Mouse (Mus musculus): ENCODE results near the gene Ube2a. TPM values are rescaled to one million over a fixed set of nuclear protein-coding genes. Genes with fewer than 3 reads are reported as not detected.

Ube2a gene
- polyA plus RNA-seq, 1 experiment from 2014 or later = 139 TPM

GRCm38 (mm10) chrX:36930574-36930973, 56.9 kb downstream of the Ube2a start:
- WGBS = 52% methylated on average over 1 of the region's 1 CpGs
- Histone ChIP-seq H3K27me3 (ENCODE audit: control insufficient read depth, insufficient read depth, low read length) (no peaks in the 10 kb centered on the region), H3K27ac (replicated peaks) (no peak overlapping the region), H3K4me2 (replicated peaks; ENCODE audit: low read depth) (no peak overlapping the region), H3K4me3 (ENCODE audit: low read depth, low read length) (no peak overlapping the region), H3K9ac (ENCODE audit: low read length) (no peak overlapping the region), H3K36me3 (ENCODE audit: control insufficient read depth, insufficient read depth, low read length) (no peaks in the 10 kb centered on the region), H3K9me3 (ENCODE audit: control insufficient read depth, low read length) (no peaks in the 10 kb centered on the region), H3K4me1 (replicated peaks; ENCODE audit: control insufficient read depth, insufficient read depth) (no peaks in the 10 kb centered on the region)
- ATAC-seq (ENCODE audit: low FRiP score, low TSS enrichment) = no peak
- DNase-seq (ENCODE audit: low spot score) = no peak
- no peak for TF ChIP-seq EP300 (optimal IDR thresholded peaks at IDR 0.05)
- TF ChIP-seq CTCF (IDR thresholded peaks at IDR 0.05; ENCODE audit: low read depth) = peak; percentile 66

Other genes starting within 250 kb of the Ube2a start
- 0.97 and 1.2 TPM in 2 replicates for gene Akap17b, start 228.5 kb upstream of the Ube2a start, polyA plus RNA-seq (2015; fragmentation: Nextera tagmentation; extraction: Ambion mirVana)
- gene Slc25a43, start 130.2 kb upstream of the Ube2a start, polyA plus RNA-seq (2015; fragmentation: Nextera tagmentation; extraction: Ambion mirVana) = 1.4 and 1.6 TPM in 2 replicates
- 1,050 and 1,122 TPM in 2 replicates for gene Slc25a5, start 78.2 kb upstream of the Ube2a start, polyA plus RNA-seq (2015; fragmentation: Nextera tagmentation; extraction: Ambion mirVana)
- 14.6 and 15.1 TPM in 2 replicates for gene C330007P06Rik, start 211 bp downstream of the Ube2a start, polyA plus RNA-seq (2015; fragmentation: Nextera tagmentation; extraction: Ambion mirVana)
- gene Nkrf, start 29.0 kb downstream of the Ube2a start, polyA plus RNA-seq (2015; fragmentation: Nextera tagmentation; extraction: Ambion mirVana) = 0.79 and 0.94 TPM in 2 replicates
- 7.7 and 8.1 TPM in 2 replicates for gene Sept6, start 117.9 kb downstream of the Ube2a start, polyA plus RNA-seq (2015; fragmentation: Nextera tagmentation; extraction: Ambion mirVana)
- gene Sowahd, start 174.9 kb downstream of the Ube2a start, polyA plus RNA-seq (2015; fragmentation: Nextera tagmentation; extraction: Ambion mirVana) = 0.16 and 0.21 TPM in 2 replicates
- 654 and 734 TPM in 2 replicates for gene Rpl39, start 211.5 kb downstream of the Ube2a start, polyA plus RNA-seq (2015; fragmentation: Nextera tagmentation; extraction: Ambion mirVana)
- gene Upf3b, start 236.4 kb downstream of the Ube2a start, polyA plus RNA-seq (2015; fragmentation: Nextera tagmentation; extraction: Ambion mirVana) = 9.1 and 9.2 TPM in 2 replicates

Data from stomach, postnatal 0 days (tissue).